Mouse (Mus musculus): ENCODE data around the gene Slc9a5.

DNA sequence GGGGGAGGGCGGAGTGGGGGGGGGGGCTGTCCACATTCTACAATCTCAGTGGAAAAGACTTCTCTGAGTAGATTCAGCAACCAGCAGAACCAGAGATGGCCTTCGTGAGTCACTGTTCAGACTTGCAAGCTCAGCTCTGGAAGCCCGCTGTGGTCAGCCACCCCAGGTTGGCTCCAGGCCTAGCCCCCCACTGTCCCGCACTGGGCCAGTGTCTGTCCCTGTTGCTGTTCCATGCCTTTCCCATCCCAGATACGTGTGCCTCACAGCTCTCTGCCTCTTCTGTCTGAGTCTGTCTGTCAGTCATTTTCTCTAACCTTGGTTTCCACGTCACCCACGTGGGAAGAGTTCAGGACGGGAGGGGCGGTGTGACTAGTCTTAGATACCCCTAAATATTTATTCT, 23.8 kb downstream of the Slc9a5 start:
- TF ChIP-seq CHD2 (IDR thresholded peaks at IDR 0.05; ENCODE audit: low read depth, low read length) (no peak), ZC3H11A (IDR thresholded peaks at IDR 0.05; ENCODE audit: borderline replicate concordance, low read depth, low read length) (no peak), MAFK (IDR thresholded peaks at IDR 0.05; ENCODE audit: insufficient read depth, low read depth, low read length) (no peak), ZNF384 (IDR thresholded peaks at IDR 0.05; ENCODE audit: low read depth, low read length) (no peak), HCFC1 (IDR thresholded peaks at IDR 0.05; ENCODE audit: borderline replicate concordance, insufficient read depth, low read length) (no peak)
